Mouse (Mus musculus) embryonic facial prominence, embryonic 14.5 days (tissue): ENCODE measurements around the gene Slc22a17. TPM values are rescaled to one million over a fixed set of nuclear protein-coding genes. Genes with fewer than 3 reads are reported as not detected.
"Not testable (repeated sequence)": the region's sequence is repeated elsewhere in the genome, so short reads cannot be mapped to it uniquely, and the experiment has no call there.

Experiments
- ATAC-seq: fragments of 200-750 bp; cut with Nextera tagmentation; 2 replicates; pipeline ENCODE4 v1.8.0; 2017; ENCODE audit warnings: low read depth, moderate number of reproducible peaks, moderate TSS enrichment
- DNase-seq: peaks from one replicate; pipeline ENCODE4 v3.0.0-alpha.2; 2015; ENCODE audit warnings: low spot score
- H3K27ac ChIP-seq: fragments of 300-500 bp; sonication (generic); replicated peaks from 2 replicates; pipeline ENCODE4 v1.5.1; 2014; ENCODE audit warnings: low read depth, mild to moderate bottlenecking, low read length, moderate library complexity
- H3K27me3 ChIP-seq: fragments of 300-500 bp; sonication (generic); replicated peaks from 2 replicates; pipeline ENCODE4 v1.6.1; 2014; ENCODE audit warnings: low read length; ENCODE audit not compliant: control insufficient read depth, insufficient read depth
- H3K36me3 ChIP-seq: fragments of 300-500 bp; sonication (generic); 2 replicates; pipeline ENCODE4 v1.6.1; 2014; ENCODE audit warnings: low read length, mixed read lengths; ENCODE audit not compliant: control insufficient read depth, insufficient read depth
- H3K4me1 ChIP-seq: fragments of 300-500 bp; sonication (generic); 2 replicates; pipeline ENCODE4 v1.6.1; 2014; ENCODE audit warnings: antibody characterized with exemption, low read length; ENCODE audit not compliant: control insufficient read depth, insufficient read depth
- H3K4me2 ChIP-seq: fragments of 300-500 bp; sonication (generic); 2 replicates; pipeline ENCODE4 v1.6.1; 2014; ENCODE audit warnings: low read depth, mild to moderate bottlenecking, low read length, moderate library complexity, mixed read lengths
- H3K4me3 ChIP-seq: fragments of 300-500 bp; sonication (generic); 2 replicates; pipeline ENCODE4 v1.5.1; 2014; ENCODE audit warnings: low read depth, mild to moderate bottlenecking, low read length
- H3K9ac ChIP-seq: fragments of 300-500 bp; sonication (generic); 2 replicates; pipeline ENCODE4 v1.6.1; 2014; ENCODE audit warnings: low read depth, mild to moderate bottlenecking, low read length, moderate library complexity, mixed read lengths
- H3K9me3 ChIP-seq: fragments of 300-500 bp; sonication (generic); 2 replicates; pipeline ENCODE4 v1.6.1; 2016; ENCODE audit warnings: low read length; ENCODE audit not compliant: control insufficient read depth
- WGBS: fragments of 180-500 bp; shearing (Covaris S2); extraction: QIAGEN DNeasy Blood & Tissue Kit; methylation state at CpG from one replicate; pipeline ENCODE4 v1.1.7; 2014; 5-methylcytosine and 5-hydroxymethylcytosine counted together
- polyA plus RNA-seq: library from polyadenylated mRNA; unstranded; fragments of >200 nt; fragmentation: Nextera tagmentation; extraction: Ambion mirVana; gene quantifications from 2 replicates; pipeline ENCODE4 v1.2.1, GENCODE M21; 2014

The Slc22a17 gene
- polyA plus RNA-seq, 1 experiment from 2014 or later = 42.4 TPM

DNA sequence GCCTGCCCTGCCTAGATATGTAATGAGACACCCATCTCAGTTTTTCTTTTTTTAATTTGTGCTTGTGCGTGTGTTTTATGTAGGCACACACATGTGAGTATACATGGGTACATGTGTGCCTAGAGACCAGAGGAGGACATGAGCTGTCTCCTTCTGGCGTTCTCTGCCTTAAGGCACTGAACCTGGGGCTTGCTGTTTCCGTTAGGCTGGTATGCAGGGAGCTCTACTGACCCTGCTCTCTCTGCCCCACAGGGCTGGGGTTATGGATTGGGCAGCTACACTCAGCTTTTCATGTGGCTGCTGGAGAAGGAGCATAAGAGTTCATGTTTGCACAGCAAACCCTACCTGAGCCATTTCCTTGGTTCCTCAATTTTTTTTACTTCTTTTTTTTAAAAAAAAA lies 41.5 kb upstream of the Slc22a17 start:
- H3K9me3 ChIP-seq = no peaks in the 10 kb centered on the region
- DNase-seq = no peak
- H3K4me3 ChIP-seq = no peak overlapping the region
- no peak overlapping the region for H3K4me2 ChIP-seq
- 64% methylated on average over 3 of the region's 3 CpGs for WGBS
- no peak overlapping the region for H3K27ac ChIP-seq
- ATAC-seq = no peak
- H3K4me1 ChIP-seq = no peaks in the 10 kb centered on the region
- no peaks in the 10 kb centered on the region for H3K27me3 ChIP-seq
- no peak overlapping the region for H3K9ac ChIP-seq
- H3K36me3 ChIP-seq = no peaks in the 10 kb centered on the region

- no peak overlapping the region for H3K27ac ChIP-seq
- 86% methylated on average over 8 of the region's 8 CpGs for WGBS
Observed at GRCm38 (mm10) chr14:54953664-54954206, 40.8 kb upstream of the Slc22a17 start.

GRCm38 (mm10) chr14:54951587-54951986 lies 38.7 kb upstream of the Slc22a17 start:
- H3K36me3 ChIP-seq = no peaks in the 10 kb centered on the region
- H3K4me3 ChIP-seq = no peak overlapping the region
- WGBS = 78% methylated on average over 6 of the region's 6 CpGs
- no peaks in the 10 kb centered on the region for H3K4me1 ChIP-seq
- no peak overlapping the region for H3K9ac ChIP-seq
- no peak for DNase-seq
- H3K27ac ChIP-seq = no peak overlapping the region
- no peak for ATAC-seq
- no peaks in the 10 kb centered on the region for H3K9me3 ChIP-seq
- H3K4me2 ChIP-seq = no peak overlapping the region
- H3K27me3 ChIP-seq = no peaks in the 10 kb centered on the region

More at GRCm38 (mm10) chr14:54953664-54954206, 40.8 kb upstream of the Slc22a17 start:
- Histone ChIP-seq H3K36me3 (no peaks in the 10 kb centered on the region), H3K4me2 (no peak overlapping the region), H3K27me3 (no peaks in the 10 kb centered on the region), H3K9ac (no peak overlapping the region), H3K9me3 (no peaks in the 10 kb centered on the region), H3K4me1 (no peaks in the 10 kb centered on the region), H3K4me3 (no peak overlapping the region)
- DNase-seq = no peak
- ATAC-seq = no peak

GRCm38 (mm10) chr14:54950493-54950892 lies 37.6 kb upstream of the Slc22a17 start:
- H3K4me3 ChIP-seq = no peak overlapping the region
- H3K27ac ChIP-seq = no peak overlapping the region
- no peaks in the 10 kb centered on the region for H3K36me3 ChIP-seq
- no peak for ATAC-seq
- WGBS = 60% methylated on average over 12 of the region's 12 CpGs
- H3K4me2 ChIP-seq = no peak overlapping the region
- H3K9me3 ChIP-seq = no peaks in the 10 kb centered on the region
- no peaks in the 10 kb centered on the region for H3K27me3 ChIP-seq
- H3K4me1 ChIP-seq = no peaks in the 10 kb centered on the region
- H3K9ac ChIP-seq = no peak overlapping the region
- no peak for DNase-seq

DNA sequence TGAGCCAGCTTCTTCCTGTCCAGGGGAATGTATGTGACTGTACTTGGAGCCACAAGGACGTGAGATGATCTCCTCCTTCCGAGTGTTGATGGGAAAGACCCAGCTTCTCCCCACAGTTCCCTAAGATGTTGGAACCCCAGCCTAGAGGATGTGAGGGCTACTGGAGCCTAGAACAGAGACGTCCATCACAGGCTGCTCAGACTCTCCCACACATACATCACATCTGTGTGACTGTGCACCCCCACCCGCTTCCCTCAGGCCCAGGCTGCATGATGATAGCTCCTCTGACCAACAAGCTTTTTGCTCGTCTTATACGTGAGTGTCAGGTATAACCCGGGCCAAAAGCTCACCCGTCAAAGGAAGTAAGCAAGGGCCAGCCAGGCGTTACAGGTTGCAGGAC lies 35.8 kb upstream of the Slc22a17 start:
- H3K9me3 ChIP-seq = no peaks in the 10 kb centered on the region
- WGBS = 84% methylated on average over 9 of the region's 9 CpGs
- no peak overlapping the region for H3K9ac ChIP-seq
- no peak overlapping the region for H3K4me3 ChIP-seq
- ATAC-seq (no peak), DNase-seq (no peak)
- H3K36me3 ChIP-seq = no peaks in the 10 kb centered on the region
- no peak overlapping the region for H3K4me2 ChIP-seq
- H3K27ac ChIP-seq = no peak overlapping the region
- no peaks in the 10 kb centered on the region for H3K27me3 ChIP-seq
- H3K4me1 ChIP-seq = no peaks in the 10 kb centered on the region

DNA sequence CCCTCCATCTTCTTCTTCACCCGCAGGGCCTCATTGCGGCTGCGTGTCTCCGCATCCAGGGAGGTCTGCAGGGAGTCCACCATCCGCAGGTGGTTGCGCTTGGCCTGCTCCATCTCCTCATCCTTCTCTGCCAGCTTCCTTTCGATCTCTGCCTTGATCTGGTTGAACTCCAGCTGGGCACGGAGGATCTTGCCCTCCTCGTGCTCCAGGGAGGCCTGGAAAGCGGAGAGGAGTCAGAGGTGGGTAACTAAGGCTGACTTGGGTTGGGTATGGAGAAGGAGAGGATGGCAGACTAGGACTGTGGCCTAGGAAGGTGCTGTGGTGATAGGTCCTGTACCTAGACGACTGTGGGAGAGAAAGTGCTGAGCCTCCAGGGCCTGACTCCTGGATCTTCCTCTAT lies 34.1 kb upstream of the Slc22a17 start:
- WGBS = 94% methylated on average over 8 of the region's 11 CpGs
- DNase-seq = not testable (repeated sequence)

GRCm38 (mm10) chr14:54945975-54946704 lies 33.2 kb upstream of the Slc22a17 start:
- Histone ChIP-seq H3K9me3 (no peaks in the 10 kb centered on the region), H3K27ac (no peak overlapping the region), H3K4me1 (no peaks in the 10 kb centered on the region), H3K27me3 (no peaks in the 10 kb centered on the region), H3K4me2 (no peak overlapping the region), H3K9ac (no peak overlapping the region), H3K36me3 (no peaks in the 10 kb centered on the region), H3K4me3 (no peak overlapping the region)
- 80% methylated on average over 19 of the region's 19 CpGs for WGBS
- DNase-seq (peak; percentile 66), ATAC-seq (peak; percentile 76)

More for the DNA sequence above, 34.1 kb upstream of the Slc22a17 start:
- H3K9me3 ChIP-seq, H3K4me1 ChIP-seq, H3K27ac ChIP-seq, H3K36me3 ChIP-seq, ATAC-seq, H3K27me3 ChIP-seq, H3K4me2 ChIP-seq, H3K4me3 ChIP-seq, H3K9ac ChIP-seq: not testable (repeated sequence)

- WGBS = 70% methylated on average over 2 of the region's 2 CpGs
- ATAC-seq = no peak
- H3K9ac ChIP-seq = no peak overlapping the region
Observed at GRCm38 (mm10) chr14:54944939-54945338, 32.0 kb upstream of the Slc22a17 start.

DNA sequence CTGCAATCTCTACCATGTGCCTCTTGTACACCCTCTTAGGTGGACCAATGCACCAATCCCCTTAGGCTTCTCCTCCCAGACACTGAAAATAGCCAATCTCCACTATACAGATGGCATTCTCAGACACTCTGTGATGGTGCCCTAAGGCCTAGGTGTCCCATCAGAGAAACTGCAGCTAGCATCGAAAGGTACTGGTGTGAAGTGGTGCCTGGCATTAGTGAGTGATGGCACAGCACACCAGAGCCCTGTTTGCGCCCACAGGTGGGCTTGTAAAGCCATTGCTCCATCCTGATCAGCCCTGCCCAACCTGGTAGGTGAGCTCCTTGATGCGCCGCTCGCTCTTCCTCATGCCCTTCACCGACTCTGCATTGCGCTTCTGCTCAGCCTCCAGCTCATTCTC lies 31.0 kb upstream of the Slc22a17 start:
- Histone ChIP-seq H3K27ac (no peak overlapping the region), H3K4me2 (no peak overlapping the region), H3K9me3 (no peaks in the 10 kb centered on the region), H3K4me1 (no peaks in the 10 kb centered on the region), H3K4me3 (no peak overlapping the region), H3K36me3 (no peaks in the 10 kb centered on the region), H3K27me3 (no peaks in the 10 kb centered on the region), H3K9ac (no peak overlapping the region)
- DNase-seq (no peak), ATAC-seq (no peak)
- 96% methylated on average over 7 of the region's 7 CpGs for WGBS

More at GRCm38 (mm10) chr14:54944939-54945338, 32.0 kb upstream of the Slc22a17 start:
- Histone ChIP-seq H3K36me3 (no peaks in the 10 kb centered on the region), H3K4me1 (no peaks in the 10 kb centered on the region), H3K27me3 (no peaks in the 10 kb centered on the region), H3K4me2 (no peak overlapping the region), H3K27ac (no peak overlapping the region), H3K4me3 (no peak overlapping the region), H3K9me3 (no peaks in the 10 kb centered on the region)
- no peak for DNase-seq
